Mouse (Mus musculus) spleen, adult 2 months (tissue): ENCODE measurements around the gene 4933424G06Rik.

Experiments used
- CTCF ChIP-seq: fragments of 200-500 bp; IDR thresholded peaks from 2 replicates; pipeline ENCODE4 v1.5.1; 2011; ENCODE audit warnings: mild to moderate bottlenecking, inconsistent platforms; ENCODE audit not compliant: insufficient read depth, insufficient read length, insufficient replicate concordance; ENCODE audit errors: extremely low read depth
- POLR2A ChIP-seq: fragments of 200-500 bp; IDR thresholded peaks from 2 replicates; pipeline ENCODE4 v1.6.1; 2011; ENCODE audit warnings: low read depth, low read length, inconsistent platforms

DNA sequence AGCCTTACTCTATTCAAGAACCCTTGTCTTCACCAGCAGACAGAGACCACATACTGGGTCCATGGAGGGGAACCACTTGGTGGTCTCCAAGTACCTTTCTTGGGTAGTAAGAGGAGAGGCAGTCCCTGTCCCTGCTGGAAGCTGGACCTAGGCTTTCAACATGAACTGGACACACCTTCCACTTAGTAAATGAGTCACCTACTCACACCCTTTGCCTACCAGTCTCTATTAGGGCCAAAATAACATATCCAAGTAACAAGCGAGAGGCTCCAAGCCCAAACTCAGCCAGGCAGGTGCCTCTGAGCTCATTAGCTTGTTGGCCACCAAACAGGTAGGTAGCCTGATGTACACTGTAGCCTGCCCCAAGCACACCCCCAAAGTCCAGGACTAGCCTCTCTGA lies 1.3 kb upstream of the 4933424G06Rik start:
- TF ChIP-seq CTCF: no peak
- TF ChIP-seq POLR2A: no peak
